Mouse (Mus musculus) limb, embryonic 10.5 days (tissue): ENCODE measurements around the gene Hnrnpa3. TPM values are rescaled to one million over a fixed set of nuclear protein-coding genes. Genes with fewer than 3 reads are reported as not detected.
A peak's percentile ranks its signal among the peaks of the same experiment; 100 is the strongest.

Source experiments
- DNase-seq: peaks from one replicate; pipeline ENCODE4 v3.0.0-alpha.2; 2017; ENCODE audit warnings: low spot score
- H3K27ac ChIP-seq: fragments of 300-500 bp; sonication (generic); 2 replicates; pipeline ENCODE4 v1.5.1; 2016; ENCODE audit warnings: mild to moderate bottlenecking
- H3K27me3 ChIP-seq: fragments of 300-500 bp; sonication (generic); 2 replicates; pipeline ENCODE4 v1.6.1; 2016; ENCODE audit warnings: low read depth, mild to moderate bottlenecking; ENCODE audit not compliant: poor library complexity, severe bottlenecking
- H3K36me3 ChIP-seq: fragments of 300-500 bp; sonication (generic); 2 replicates; pipeline ENCODE4 v1.6.1; 2016; ENCODE audit warnings: mild to moderate bottlenecking, moderate library complexity
- H3K4me1 ChIP-seq: fragments of 300-500 bp; sonication (generic); 2 replicates; pipeline ENCODE4 v1.6.1; 2016
- H3K4me3 ChIP-seq: fragments of 300-500 bp; sonication (generic); 2 replicates; pipeline ENCODE4 v1.5.1; 2016; ENCODE audit warnings: mild to moderate bottlenecking, moderate library complexity
- H3K9me3 ChIP-seq: fragments of 300-500 bp; sonication (generic); replicated peaks from 2 replicates; pipeline ENCODE4 v1.6.1; 2016; ENCODE audit warnings: mild to moderate bottlenecking
- WGBS: fragments of 180-500 bp; shearing (Covaris S2); methylation state at CpG from one replicate; pipeline ENCODE4 v1.1.7; 2016; 5-methylcytosine and 5-hydroxymethylcytosine counted together
- polyA plus RNA-seq: library from polyadenylated mRNA; unstranded; fragments of >200 nt; fragmentation: Nextera tagmentation; extraction: Ambion mirVana; gene quantifications from 2 replicates; pipeline ENCODE4 v1.2.1, GENCODE M21; 2016

Hnrnpa3 gene
- polyA plus RNA-seq, 1 experiment from 2014 or later, result 369 TPM

GRCm38 (mm10) chr2:75669491-75670445 is 10.7 kb downstream of the Hnrnpa3 start:
- peaks cover 29% of the 10 kb centered on the region for H3K36me3 ChIP-seq
- H3K27ac ChIP-seq, result no peak overlapping the region
- peak; percentile 63 for DNase-seq
- H3K27me3 ChIP-seq, result no peaks in the 10 kb centered on the region
- no peaks in the 10 kb centered on the region for H3K9me3 ChIP-seq
- WGBS, result 36% methylated on average over 14 of the region's 14 CpGs
- no peak overlapping the region for H3K4me3 ChIP-seq
- H3K4me1 ChIP-seq, result no peaks in the 10 kb centered on the region

- DNase-seq, result no peak
- Histone ChIP-seq H3K27ac (no peak overlapping the region), H3K4me1 (no peaks in the 10 kb centered on the region), H3K4me3 (no peak overlapping the region), H3K27me3 (no peaks in the 10 kb centered on the region), H3K9me3 (no peaks in the 10 kb centered on the region), H3K36me3 (peaks cover 31% of the 10 kb centered on the region)
- WGBS, result 85% methylated on average over 6 of the region's 6 CpGs
Measured at GRCm38 (mm10) chr2:75670446-75671336, 11.6 kb downstream of the Hnrnpa3 start.

GRCm38 (mm10) chr2:75671337-75671660 is 12.2 kb downstream of the Hnrnpa3 start:
- no peak for DNase-seq
- H3K9me3 ChIP-seq, result no peaks in the 10 kb centered on the region
- no peaks in the 10 kb centered on the region for H3K27me3 ChIP-seq
- H3K4me3 ChIP-seq, result no peak overlapping the region
- H3K36me3 ChIP-seq, result peaks cover 35% of the 10 kb centered on the region
- WGBS, result 94% methylated on average over 2 of the region's 2 CpGs
- no peak overlapping the region for H3K27ac ChIP-seq
- no peaks in the 10 kb centered on the region for H3K4me1 ChIP-seq

GRCm38 (mm10) chr2:75672561-75672960 is 13.5 kb downstream of the Hnrnpa3 start:
- Histone ChIP-seq H3K4me1 (no peaks in the 10 kb centered on the region), H3K9me3 (no peaks in the 10 kb centered on the region), H3K36me3 (peaks cover 44% of the 10 kb centered on the region), H3K27me3 (no peaks in the 10 kb centered on the region), H3K4me3 (no peak overlapping the region), H3K27ac (no peak overlapping the region)
- WGBS, result 83% methylated on average over 3 of the region's 3 CpGs
- DNase-seq, result no peak

GRCm38 (mm10) chr2:75676567-75676966 is 17.5 kb downstream of the Hnrnpa3 start:
- Histone ChIP-seq H3K27ac (no peak overlapping the region), H3K9me3 (no peaks in the 10 kb centered on the region), H3K36me3 (peaks cover 58% of the 10 kb centered on the region), H3K27me3 (no peaks in the 10 kb centered on the region), H3K4me1 (peaks cover 9% of the 10 kb centered on the region), H3K4me3 (no peak overlapping the region)
- 92% methylated on average over 14 of the region's 14 CpGs for WGBS
- DNase-seq, result no peak

- Histone ChIP-seq H3K27me3 (no peaks in the 10 kb centered on the region), H3K27ac (no peak overlapping the region), H3K4me1 (peaks cover 22% of the 10 kb centered on the region), H3K4me3 (no peak overlapping the region), H3K36me3 (peaks cover 41% of the 10 kb centered on the region), H3K9me3 (no peaks in the 10 kb centered on the region)
- 92% methylated on average over 8 of the region's 8 CpGs for WGBS
- DNase-seq, result no peak
Measured at GRCm38 (mm10) chr2:75679947-75680346, 20.9 kb downstream of the Hnrnpa3 start.

GRCm38 (mm10) chr2:75681439-75681838 is 22.4 kb downstream of the Hnrnpa3 start:
- peak; percentile 60 for DNase-seq
- Histone ChIP-seq H3K27ac (peak overlapping the region; percentile 73), H3K27me3 (no peaks in the 10 kb centered on the region), H3K4me1 (peaks cover 32% of the 10 kb centered on the region), H3K9me3 (no peaks in the 10 kb centered on the region), H3K4me3 (no peak overlapping the region), H3K36me3 (peaks cover 28% of the 10 kb centered on the region)
- 47% methylated on average over 7 of the region's 7 CpGs for WGBS

- peak overlapping the region; percentile 46 for H3K27ac ChIP-seq
- no peak for DNase-seq
Measured at GRCm38 (mm10) chr2:75682978-75683709, 24.1 kb downstream of the Hnrnpa3 start.

GRCm38 (mm10) chr2:75684526-75684925 is 25.5 kb downstream of the Hnrnpa3 start:
- no peaks in the 10 kb centered on the region for H3K27me3 ChIP-seq
- no peaks in the 10 kb centered on the region for H3K9me3 ChIP-seq
- DNase-seq, result no peak
- H3K4me1 ChIP-seq, result peaks cover 36% of the 10 kb centered on the region
- WGBS, result 96% methylated on average over 3 of the region's 3 CpGs
- H3K27ac ChIP-seq, result no peak overlapping the region
- H3K36me3 ChIP-seq, result 0 out of 2 replicates have a peak, but pooled peaks cover 2% of the 10 kb centered on the region
- no peak overlapping the region for H3K4me3 ChIP-seq

More at GRCm38 (mm10) chr2:75682978-75683709, 24.1 kb downstream of the Hnrnpa3 start:
- H3K27me3 ChIP-seq, result no peaks in the 10 kb centered on the region
- H3K4me3 ChIP-seq, result no peak overlapping the region
- no peaks in the 10 kb centered on the region for H3K9me3 ChIP-seq
- WGBS, result 81% methylated on average over 15 of the region's 15 CpGs
- H3K4me1 ChIP-seq, result peaks cover 36% of the 10 kb centered on the region
- peaks cover 12% of the 10 kb centered on the region for H3K36me3 ChIP-seq

GRCm38 (mm10) chr2:75685458-75685861 is 26.4 kb downstream of the Hnrnpa3 start:
- Histone ChIP-seq H3K27ac (no peak overlapping the region), H3K27me3 (no peaks in the 10 kb centered on the region), H3K36me3 (0 out of 2 replicates have a peak, but pooled peaks cover 4% of the 10 kb centered on the region), H3K9me3 (no peaks in the 10 kb centered on the region), H3K4me3 (no peak overlapping the region), H3K4me1 (peaks cover 36% of the 10 kb centered on the region)
- 84% methylated on average over 6 of the region's 6 CpGs for WGBS
- no peak for DNase-seq

GRCm38 (mm10) chr2:75687040-75687749 is 28.1 kb downstream of the Hnrnpa3 start:
- H3K27me3 ChIP-seq, result no peaks in the 10 kb centered on the region
- H3K4me3 ChIP-seq, result no peak overlapping the region
- H3K9me3 ChIP-seq, result no peaks in the 10 kb centered on the region
- 0 out of 2 replicates have a peak, but pooled peaks cover 4% of the 10 kb centered on the region for H3K36me3 ChIP-seq
- no peak for DNase-seq
- H3K4me1 ChIP-seq, result peaks cover 32% of the 10 kb centered on the region
- H3K27ac ChIP-seq, result no peak overlapping the region
- 91% methylated on average over 10 of the region's 10 CpGs for WGBS

GRCm38 (mm10) chr2:75688901-75689300 is 29.8 kb downstream of the Hnrnpa3 start:
- Histone ChIP-seq H3K4me1 (peaks cover 40% of the 10 kb centered on the region), H3K27me3 (no peaks in the 10 kb centered on the region), H3K27ac (no peak overlapping the region), H3K36me3 (0 out of 2 replicates have a peak, but pooled peaks cover 4% of the 10 kb centered on the region), H3K4me3 (no peak overlapping the region), H3K9me3 (no peaks in the 10 kb centered on the region)
- WGBS, result 83% methylated on average over 1 of the region's 1 CpGs
- DNase-seq, result no peak
